Mouse (Mus musculus) kidney, adult 18-20 months (tissue): Measurements from ENCODE around the gene Gucy2c.

Source experiments
- DNase-seq: peaks from one replicate; pipeline ENCODE4 v3.0.0; 2021

Gucy2c gene

GRCm38 (mm10) chr6:136728144-136728543 is 53.4 kb downstream of the Gucy2c start:
- DNase-seq, result no peak

- no peak for DNase-seq
Observed at GRCm38 (mm10) chr6:136723171-136723570, 58.4 kb downstream of the Gucy2c start.

- no peak for DNase-seq
Observed at GRCm38 (mm10) chr6:136722565-136722964, 59.0 kb downstream of the Gucy2c start.

GRCm38 (mm10) chr6:136721925-136722324 is 59.6 kb downstream of the Gucy2c start:
- DNase-seq, result peak; percentile 66

GRCm38 (mm10) chr6:136720436-136720835 is 61.1 kb downstream of the Gucy2c start:
- no peak for DNase-seq

- no peak for DNase-seq
Observed at GRCm38 (mm10) chr6:136715881-136716431, 65.6 kb downstream of the Gucy2c start.

GRCm38 (mm10) chr6:136714097-136714496 is 67.5 kb downstream of the Gucy2c start:
- DNase-seq, result no peak

GRCm38 (mm10) chr6:136710408-136710807 is 71.2 kb downstream of the Gucy2c start:
- DNase-seq, result no peak

GRCm38 (mm10) chr6:136708597-136708996 is 73.0 kb downstream of the Gucy2c start:
- DNase-seq, result no peak

- DNase-seq, result no peak
Observed at GRCm38 (mm10) chr6:136701878-136702277, 79.7 kb downstream of the Gucy2c start.

GRCm38 (mm10) chr6:136701185-136701584 is 80.4 kb downstream of the Gucy2c start:
- no peak for DNase-seq

GRCm38 (mm10) chr6:136691314-136691713 is 90.3 kb downstream of the Gucy2c start:
- DNase-seq, result no peak

GRCm38 (mm10) chr6:136690527-136690926 is 91.0 kb downstream of the Gucy2c start:
- DNase-seq, result no peak

GRCm38 (mm10) chr6:136689790-136690413 is 91.7 kb downstream of the Gucy2c start:
- no peak for DNase-seq

- DNase-seq, result no peak
Observed at GRCm38 (mm10) chr6:136685433-136685832, 96.1 kb downstream of the Gucy2c start.

GRCm38 (mm10) chr6:136683410-136684334 is 97.9 kb downstream of the Gucy2c start:
- DNase-seq, result no peak

- no peak for DNase-seq
Observed at GRCm38 (mm10) chr6:136679381-136679780, 102.2 kb downstream of the Gucy2c start.

- no peak for DNase-seq
Observed at GRCm38 (mm10) chr6:136674935-136675334, 106.6 kb downstream of the Gucy2c start.

- no peak for DNase-seq
Observed at GRCm38 (mm10) chr6:136672467-136672866, 109.1 kb downstream of the Gucy2c start.

- no peak for DNase-seq
Observed at GRCm38 (mm10) chr6:136669274-136669673, 112.3 kb downstream of the Gucy2c start.

GRCm38 (mm10) chr6:136668266-136668986 is 113.1 kb downstream of the Gucy2c start:
- no peak for DNase-seq

- DNase-seq, result no peak
Observed at GRCm38 (mm10) chr6:136662063-136662462, 119.5 kb downstream of the Gucy2c start.

- DNase-seq, result peak; percentile 71
Observed at GRCm38 (mm10) chr6:136661706-136662016, 119.9 kb downstream of the Gucy2c start, which contains the start of gene Plbd1. Gene Plbd1 (minus strand): TSS chr6:136661928.
